Mouse (Mus musculus) heart, adult 2 months (tissue): Measurements from ENCODE around the gene Ltbp4.

Source experiments
- CTCF ChIP-seq: fragments of 200-600 bp; IDR thresholded peaks from 2 replicates; pipeline ENCODE4 v1.8.1; 2022; ENCODE audit warnings: antibody characterized with exemption, mild to moderate bottlenecking, moderate library complexity
- EP300 ChIP-seq: fragments of 200-500 bp; IDR thresholded peaks from 2 replicates; pipeline ENCODE4 v1.6.1; 2011; ENCODE audit warnings: low read depth, low read length, control low read depth; ENCODE audit not compliant: insufficient read depth

DNA sequence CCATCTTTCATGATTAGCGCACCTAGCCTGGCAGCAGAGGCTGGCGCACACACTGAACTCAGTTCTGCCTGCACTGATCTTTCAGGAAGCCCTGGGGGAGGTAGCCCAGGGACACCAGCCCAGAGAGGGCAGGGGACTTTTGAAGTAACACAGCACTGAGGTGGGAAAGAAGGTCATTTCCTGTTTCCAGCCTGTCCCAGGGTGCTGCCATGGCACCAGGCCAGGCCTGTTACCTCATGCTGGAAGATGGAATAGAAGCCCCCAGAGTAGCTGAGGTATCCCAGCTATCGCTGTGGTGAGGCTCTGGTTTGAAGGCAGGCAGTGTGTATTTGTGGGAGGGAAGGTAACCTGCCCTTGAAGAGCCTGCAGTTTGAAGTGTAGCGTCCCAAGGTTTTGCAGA, 62.6 kb downstream of the Ltbp4 start:
- TF ChIP-seq EP300 (no peak), CTCF (no peak)
